Mouse (Mus musculus) thymus, adult 2 months (tissue): ENCODE measurements around the gene Bmpr2. TPM values are rescaled to one million over a fixed set of nuclear protein-coding genes. Genes with fewer than 3 reads are reported as not detected.

ENCODE experiments used
- DNase-seq: peaks from one replicate; pipeline ENCODE4 v3.0.0; 2021
- H3K27ac ChIP-seq: fragments of 200-500 bp; 2 replicates; pipeline ENCODE4 v1.5.1; 2012; ENCODE audit warnings: low read length, control low read depth; ENCODE audit not compliant: control insufficient read depth, insufficient read depth
- H3K27me3 ChIP-seq: fragments of 200-500 bp; 2 replicates; pipeline ENCODE4 v1.6.1; 2012; ENCODE audit warnings: mild to moderate bottlenecking, low read length, moderate library complexity, mixed read lengths; ENCODE audit not compliant: control insufficient read depth, insufficient read depth
- H3K36me3 ChIP-seq: fragments of 200-500 bp; 2 replicates; pipeline ENCODE4 v1.6.1; 2012; ENCODE audit warnings: mild to moderate bottlenecking, low read length, moderate library complexity; ENCODE audit not compliant: control insufficient read depth, insufficient read depth
- H3K4me1 ChIP-seq: fragments of 200-500 bp; replicated peaks from 2 replicates; pipeline ENCODE4 v1.6.1; 2012; ENCODE audit warnings: low read length; ENCODE audit not compliant: control insufficient read depth, insufficient read depth
- H3K4me3 ChIP-seq: fragments of 200-500 bp; 2 replicates; pipeline ENCODE4 v1.5.1; 2012; ENCODE audit warnings: mild to moderate bottlenecking, low read length, control low read depth, moderate library complexity; ENCODE audit not compliant: control insufficient read depth, insufficient read depth
- POLR2A ChIP-seq: fragments of 200-500 bp; IDR thresholded peaks from 2 replicates; pipeline ENCODE4 v1.6.1; 2012; ENCODE audit warnings: mild to moderate bottlenecking, low read length, control low read depth, moderate library complexity; ENCODE audit not compliant: control insufficient read depth, poor library complexity, insufficient read depth; ENCODE audit errors: extremely low read depth
- WGBS: fragments of 180-500 bp; shearing (Covaris S2); methylation state at CpG from one replicate; pipeline ENCODE4 v1.1.7; 2018; 5-methylcytosine and 5-hydroxymethylcytosine counted together
- polyA plus RNA-seq: library from polyadenylated mRNA; depleted of rRNA; stranded (reverse); fragments of >200 nt; gene quantifications from 2 replicates; pipeline ENCODE4 v1.2.3, GENCODE M21; 2012; rRNA removed

Gene Bmpr2
- polyA plus RNA-seq, 1 experiment = 2.4 TPM

DNA sequence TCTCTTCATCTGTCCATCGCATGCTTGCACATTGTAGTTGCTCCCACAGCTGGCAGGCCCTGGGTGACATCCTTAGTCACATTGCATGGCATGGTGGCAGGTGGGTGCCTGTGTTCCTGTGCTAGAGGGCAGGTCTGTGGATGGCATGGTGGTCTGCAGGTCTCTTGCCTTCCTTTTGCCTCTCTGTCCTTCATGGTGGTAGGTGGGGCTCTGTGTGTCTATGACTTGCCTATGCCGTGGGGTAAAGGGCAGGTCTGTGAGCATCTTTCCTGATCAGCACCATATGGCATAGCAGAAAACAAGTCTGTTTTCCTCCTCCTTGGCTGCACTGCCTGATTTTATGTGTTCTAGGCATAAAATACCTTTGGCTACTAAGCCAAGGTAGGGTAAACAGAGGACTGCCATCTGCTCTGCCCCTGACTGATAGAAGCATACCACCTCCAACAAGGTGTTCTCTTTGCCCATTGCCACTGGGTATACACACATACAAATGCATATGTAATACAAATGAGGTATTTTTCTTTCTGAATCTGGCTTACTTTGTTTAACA lies 164.0 kb downstream of the Bmpr2 start:
- Histone ChIP-seq H3K36me3 (no peaks in the 10 kb centered on the region), H3K4me1 (peaks cover 3% of the 10 kb centered on the region), H3K4me3 (no peak overlapping the region), H3K27me3 (no peaks in the 10 kb centered on the region), H3K27ac (no peak overlapping the region)
- no peak for TF ChIP-seq POLR2A
- 97% methylated on average over 2 of the region's 2 CpGs for WGBS
- DNase-seq = no peak

Other genes with a start within 250 kb of the Bmpr2 start
- 0.09 and 0.28 TPM in 2 replicates for gene Gm973, start 247.1 kb upstream of the Bmpr2 start, polyA plus RNA-seq
- 18.3 and 21.8 TPM in 2 replicates for gene Sumo1, start 92.6 kb upstream of the Bmpr2 start, polyA plus RNA-seq
- 52.3 and 58.5 TPM in 2 replicates for gene Nop58, start 78.4 kb upstream of the Bmpr2 start, polyA plus RNA-seq
- gene Fam117b, start 149.6 kb downstream of the Bmpr2 start, polyA plus RNA-seq = 9.7 and 13.2 TPM in 2 replicates